Mouse (Mus musculus): ENCODE results near the gene Lrp2.

Lrp2 gene

DNA sequence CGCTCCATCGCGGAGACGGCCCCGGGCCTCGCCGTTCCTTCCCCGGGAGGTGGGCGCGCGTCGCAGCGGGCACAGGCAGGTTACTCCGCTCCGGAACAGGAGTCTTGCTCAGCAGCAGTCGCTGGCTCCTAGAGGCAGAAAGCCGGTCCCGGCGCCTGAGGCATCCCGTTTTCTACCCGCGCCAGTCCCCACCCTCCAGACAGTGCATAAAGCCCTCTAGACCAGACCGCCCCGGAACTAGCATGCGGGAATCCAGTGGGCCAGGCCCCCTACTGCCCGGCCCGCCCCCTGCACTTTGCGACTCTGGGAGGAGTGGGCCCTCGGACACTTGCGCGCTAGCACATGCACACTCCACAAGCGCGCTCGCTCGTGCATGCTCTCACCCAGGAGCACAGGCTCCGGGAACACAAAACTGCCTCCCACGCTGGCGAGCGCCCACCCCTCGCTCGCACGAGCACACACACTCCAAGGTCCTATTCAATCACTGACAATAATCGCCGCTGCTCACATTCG lies at the start of gene Lrp2:
Gene Lrp2 (minus strand): TSS at position 180 of the 513 bp plus-strand sequence.
- peak; percentile 63 for DNase-seq (ENCODE audit: low read depth, low spot score)

DNA sequence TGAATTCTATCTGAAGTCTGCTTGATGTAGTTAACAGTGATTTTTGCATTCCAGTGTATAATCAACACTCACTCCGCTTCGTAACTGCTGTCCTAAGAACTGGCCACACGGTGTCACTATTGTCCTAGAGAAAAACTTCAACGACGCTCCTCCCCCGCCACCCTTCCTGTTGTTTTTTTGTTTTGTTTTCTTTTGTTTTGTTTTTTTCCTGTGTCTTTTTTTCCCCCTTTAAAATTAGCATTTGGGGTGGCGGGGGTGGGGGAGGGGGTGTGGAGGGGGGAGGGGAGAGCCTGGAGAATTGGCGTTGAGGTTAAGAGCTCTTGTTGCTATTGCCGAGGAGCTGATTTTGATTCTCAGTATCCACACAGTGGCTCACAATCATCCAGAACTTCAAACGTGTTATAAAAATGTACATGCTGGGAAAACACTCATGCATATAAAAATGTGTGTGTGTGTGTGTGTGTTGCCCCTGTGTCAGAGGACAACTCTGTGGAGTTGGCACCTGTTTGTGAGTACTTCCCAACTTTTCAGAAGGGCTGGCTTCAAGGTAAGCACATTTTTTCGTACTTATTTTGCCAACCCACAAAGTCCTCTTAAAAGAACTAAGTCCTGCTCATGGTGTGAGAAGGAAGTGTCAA lies 49.3 kb upstream of the Lrp2 start:
- DNase-seq (ENCODE audit: low read depth, low spot score) = peak; percentile 67

DNA sequence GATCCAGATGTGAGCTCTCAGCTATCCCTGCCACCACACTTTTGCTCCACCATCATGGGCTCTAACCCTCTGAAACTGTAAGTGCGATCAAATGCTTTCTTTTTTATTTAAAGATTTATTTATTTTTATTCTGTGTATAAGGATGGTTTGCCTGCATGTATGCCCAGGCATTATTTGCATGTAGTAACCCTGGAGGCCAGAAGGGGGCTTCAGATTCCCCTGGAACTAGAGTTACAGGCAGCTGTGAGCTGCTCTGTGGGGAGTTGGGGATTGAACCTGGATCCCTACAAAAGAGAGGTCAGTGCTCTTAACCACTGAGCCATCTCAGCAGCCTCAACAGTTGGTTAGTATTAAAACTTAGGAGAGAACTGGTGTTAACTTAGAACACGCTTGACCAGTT lies 45.6 kb upstream of the Lrp2 start:
- no peak for DNase-seq (ENCODE audit: low read depth, low spot score)

DNA sequence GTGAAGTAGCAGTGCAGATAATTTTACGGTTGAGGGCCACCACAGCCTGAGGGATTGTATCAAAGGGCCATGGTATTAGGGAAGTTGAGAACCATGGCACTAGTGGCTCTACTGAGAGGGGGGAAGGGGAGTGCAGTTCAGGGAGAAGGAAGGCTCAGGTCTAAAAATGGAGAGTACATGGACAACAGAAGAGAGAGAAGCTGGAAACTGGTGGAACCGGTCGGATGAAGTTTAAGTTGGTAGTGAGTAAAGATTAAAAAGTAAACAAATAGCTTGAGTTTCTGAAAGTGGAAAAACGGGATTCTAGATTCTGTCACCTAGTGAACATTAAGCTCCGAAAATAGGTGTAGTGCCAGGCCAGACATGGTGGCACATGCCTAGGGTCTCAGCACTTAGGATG lies 44.9 kb upstream of the Lrp2 start:
- DNase-seq (ENCODE audit: low read depth, low spot score) = no peak

DNA sequence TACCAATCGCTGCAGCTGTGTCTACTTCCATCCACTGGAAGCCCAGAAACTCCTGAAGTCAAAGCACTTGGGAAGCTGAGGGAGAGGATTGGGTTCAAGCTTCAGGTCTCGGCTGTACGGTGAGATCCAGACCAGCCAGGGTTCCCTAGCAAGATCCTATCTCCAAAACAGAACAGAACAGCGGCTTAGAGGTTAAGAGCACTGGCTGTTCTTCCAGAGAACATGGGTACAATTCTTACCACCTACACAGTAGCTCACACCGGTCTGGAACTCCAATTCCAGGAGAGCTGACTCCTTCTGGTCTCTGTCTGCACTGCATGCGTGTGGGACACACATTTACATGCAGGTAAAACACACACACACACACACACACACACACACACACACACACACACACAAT lies 44.0 kb upstream of the Lrp2 start:
- DNase-seq (ENCODE audit: low read depth, low spot score) = no peak

DNA sequence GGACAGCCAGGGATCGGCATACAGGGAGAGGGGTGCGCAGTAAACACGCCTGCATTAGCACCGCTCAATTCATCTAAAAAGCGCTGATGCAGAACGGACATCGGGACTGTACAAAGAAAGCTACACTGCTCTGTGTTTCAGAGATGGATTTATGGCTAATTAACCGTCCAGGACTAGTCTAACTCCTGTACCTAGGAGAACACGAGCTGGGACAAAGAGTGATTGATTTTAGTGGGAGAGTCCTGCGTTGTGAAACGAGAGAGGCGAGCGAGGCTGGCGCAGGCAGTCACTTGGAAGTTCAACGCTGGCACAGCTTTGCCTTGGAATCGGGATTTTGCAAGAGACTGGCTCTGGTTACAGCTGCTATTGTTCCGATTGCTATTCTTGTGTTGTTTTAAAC lies 43.4 kb upstream of the Lrp2 start:
- DNase-seq (ENCODE audit: low read depth, low spot score) = peak; percentile 60

DNA sequence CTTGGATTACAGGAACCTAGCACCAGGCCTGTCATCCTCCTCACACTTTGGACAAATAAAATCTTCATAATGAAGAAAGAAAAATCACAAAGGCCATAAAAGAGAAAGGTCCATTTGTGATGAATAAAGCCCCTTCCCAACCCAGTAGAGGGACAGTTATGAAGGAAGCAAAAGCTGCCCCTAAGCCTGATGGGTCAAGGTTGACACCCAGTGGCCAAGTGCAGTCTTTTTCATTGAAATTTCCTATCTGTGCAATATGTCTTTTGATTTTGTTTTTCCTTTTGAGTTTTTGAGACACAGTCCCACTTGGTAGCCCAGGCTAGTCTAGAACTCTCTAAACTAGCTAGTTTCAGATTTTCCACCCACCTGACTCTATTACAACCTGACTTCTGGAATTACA lies 33.4 kb upstream of the Lrp2 start:
- DNase-seq (ENCODE audit: low read depth, low spot score) = no peak

DNA sequence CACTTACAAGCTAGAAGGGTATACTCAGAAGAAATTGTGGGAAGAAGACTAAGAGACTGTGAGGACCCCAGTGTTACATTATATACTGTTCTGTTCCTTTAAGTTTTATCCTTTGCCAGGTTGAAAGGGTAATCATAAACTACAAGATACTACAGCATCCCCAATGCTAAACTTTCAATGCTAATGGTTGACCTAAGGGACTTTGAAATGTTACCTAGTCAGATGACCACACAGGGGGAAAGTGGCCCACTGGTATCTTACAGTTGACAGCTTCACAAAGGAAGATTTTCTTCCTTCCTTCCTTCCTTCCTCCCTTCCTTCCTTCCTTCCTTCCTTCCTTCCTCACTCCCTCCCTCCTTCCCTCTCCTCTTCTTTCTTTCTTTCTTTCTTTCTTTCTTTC lies 32.5 kb upstream of the Lrp2 start:
- DNase-seq (ENCODE audit: low read depth, low spot score) = no peak

DNA sequence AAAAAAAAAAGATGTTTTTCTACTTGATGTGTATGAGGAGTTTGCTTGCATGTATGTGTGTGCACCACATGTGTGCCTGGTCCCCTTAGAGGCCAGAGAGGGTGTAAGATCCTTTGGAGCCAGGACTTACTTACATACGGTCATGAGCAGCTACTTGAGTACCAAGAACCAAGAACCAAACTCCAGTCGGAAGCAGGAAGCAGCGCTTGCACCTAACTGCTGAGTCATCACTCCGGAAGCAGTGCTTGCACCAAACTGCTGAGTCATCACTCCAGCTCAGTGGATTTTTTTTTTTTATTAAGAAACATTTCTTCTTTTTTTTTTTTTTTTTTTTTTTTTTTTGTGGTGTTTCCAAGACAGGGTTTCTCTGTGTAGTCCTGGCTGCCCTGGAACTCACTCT lies 27.4 kb upstream of the Lrp2 start:
- DNase-seq (ENCODE audit: low read depth, low spot score) = peak; percentile 50

DNA sequence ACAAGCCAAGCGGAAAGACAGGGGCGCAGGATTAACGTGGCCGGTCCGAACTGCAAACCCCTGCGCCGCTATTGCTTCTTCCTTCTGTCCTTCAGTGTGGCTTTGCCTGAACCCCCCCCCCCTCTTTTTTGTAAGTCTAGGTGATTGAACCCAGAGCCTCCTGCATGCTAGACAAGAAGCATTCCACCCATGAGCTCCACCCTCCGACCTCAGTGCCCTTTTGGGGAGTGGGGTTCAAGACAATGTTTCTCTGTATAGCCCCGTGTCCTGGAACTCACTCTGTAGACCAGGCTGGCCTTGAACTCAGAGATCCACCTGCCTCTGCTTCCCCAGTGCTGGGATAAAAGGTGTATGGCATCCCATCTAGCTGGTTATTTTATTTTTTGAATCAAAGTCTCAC lies 26.9 kb upstream of the Lrp2 start:
- no peak for DNase-seq (ENCODE audit: low read depth, low spot score)

DNA sequence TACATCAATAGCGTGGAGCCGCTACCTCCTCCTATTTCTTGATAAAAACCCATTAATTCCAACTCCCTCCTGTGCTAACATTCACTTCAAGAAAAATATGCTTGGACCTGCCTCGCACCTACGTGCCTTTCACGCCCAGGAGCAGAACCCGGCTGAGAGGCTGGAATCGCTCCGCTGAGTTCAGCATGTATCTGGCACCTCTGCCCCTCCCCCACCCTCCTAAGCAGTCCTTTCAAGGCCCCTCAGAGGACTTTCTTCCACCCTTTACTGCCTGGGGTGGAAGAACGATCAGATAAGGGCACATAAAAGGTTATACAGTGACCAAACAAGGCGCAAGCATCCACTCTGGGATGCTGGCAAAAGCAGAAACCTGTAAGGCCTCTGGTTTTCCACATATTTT lies 26.4 kb upstream of the Lrp2 start:
- peak; percentile 38 for DNase-seq (ENCODE audit: low read depth, low spot score)

DNA sequence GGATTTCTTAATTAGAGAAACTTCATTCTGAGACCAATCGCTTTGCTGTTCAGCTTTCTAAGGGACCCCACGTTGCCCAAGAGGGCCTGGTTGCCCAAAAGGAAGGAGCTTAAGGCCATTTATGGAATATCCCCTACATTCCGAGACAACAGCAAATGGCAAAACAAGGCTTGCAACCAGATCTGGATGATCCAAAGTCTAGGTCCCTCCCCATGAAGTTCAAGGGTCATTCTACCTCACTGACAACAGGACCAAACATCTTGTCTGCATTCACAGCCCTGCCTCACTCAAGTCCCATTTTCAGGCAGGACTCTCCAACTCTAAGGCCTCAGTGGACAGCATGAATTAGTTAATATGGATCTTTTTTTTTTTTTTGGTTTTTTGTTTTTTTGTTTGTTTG lies 20.8 kb upstream of the Lrp2 start:
- no peak for DNase-seq (ENCODE audit: low read depth, low spot score)

DNA sequence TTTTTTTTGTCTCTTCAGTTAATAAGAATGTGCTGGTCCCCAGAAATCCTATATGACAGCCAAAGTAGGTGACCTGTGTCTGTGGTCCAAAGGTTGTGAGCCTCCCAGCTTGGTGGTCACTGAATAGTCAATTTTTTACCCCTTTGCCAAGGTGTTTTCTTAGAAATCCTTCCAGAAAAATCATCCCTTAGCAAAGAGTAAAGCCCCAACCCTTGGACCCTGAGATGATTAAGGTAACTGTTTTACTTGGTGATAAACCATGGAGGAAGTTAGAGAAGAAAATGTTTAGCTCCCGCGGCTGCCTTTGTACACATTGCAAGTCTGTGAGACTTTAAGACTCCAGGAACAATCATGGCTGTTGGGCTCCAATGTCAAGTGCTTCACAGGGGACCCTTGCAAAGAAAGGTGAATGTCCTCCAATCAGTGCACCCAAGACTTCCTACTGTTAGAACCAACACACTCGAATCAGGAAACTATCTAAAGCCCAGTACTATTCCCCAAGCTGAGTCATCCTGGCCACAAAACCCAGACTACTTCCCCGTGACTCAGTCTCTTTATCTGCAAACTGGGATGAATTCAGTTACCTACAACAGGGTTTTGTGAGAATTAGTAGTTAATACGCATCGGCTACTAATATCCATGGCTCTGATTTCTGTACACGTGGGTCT lies 18.0 kb upstream of the Lrp2 start:
- no peak for DNase-seq (ENCODE audit: low read depth, low spot score)

DNA sequence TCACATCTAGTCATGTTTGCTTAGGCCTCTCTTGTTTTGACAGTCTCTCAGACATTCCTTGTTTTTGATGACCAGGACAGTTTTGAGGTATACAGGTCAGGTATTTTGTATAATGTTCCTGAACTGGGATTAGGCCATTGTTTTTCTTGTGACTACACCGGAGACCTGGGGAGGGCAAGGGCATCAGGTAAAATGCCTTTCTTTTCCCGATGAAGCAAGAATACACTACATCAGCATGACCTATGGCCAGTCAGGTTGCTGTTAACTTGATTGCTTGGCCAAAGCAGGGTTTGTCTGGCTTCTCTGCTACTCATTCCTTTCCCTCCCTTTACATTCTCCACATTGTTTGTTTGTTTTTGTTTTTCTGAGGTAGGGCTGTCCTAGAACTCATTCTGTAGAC lies 7.3 kb upstream of the Lrp2 start:
- DNase-seq (ENCODE audit: low read depth, low spot score) = no peak

DNA sequence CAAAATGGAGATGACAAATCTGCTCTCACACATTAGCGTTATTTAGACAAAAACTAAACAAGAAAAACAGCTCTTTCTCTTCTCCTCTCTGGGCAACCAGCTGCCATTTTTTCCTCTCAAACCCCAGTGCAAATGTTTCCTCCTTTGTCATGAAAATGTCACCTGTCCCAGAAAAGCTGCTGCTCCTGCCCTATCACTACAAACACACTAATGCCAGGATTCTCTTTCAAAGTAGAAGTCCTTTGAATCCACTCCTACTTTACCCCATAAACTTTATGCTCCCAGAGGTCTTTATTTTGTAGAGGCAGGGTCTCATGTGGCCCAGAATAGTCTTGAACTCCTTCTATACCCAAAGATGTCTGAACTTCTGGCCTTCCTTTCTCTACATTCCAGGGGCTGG lies 6.7 kb upstream of the Lrp2 start:
- no peak for DNase-seq (ENCODE audit: low read depth, low spot score)

DNA sequence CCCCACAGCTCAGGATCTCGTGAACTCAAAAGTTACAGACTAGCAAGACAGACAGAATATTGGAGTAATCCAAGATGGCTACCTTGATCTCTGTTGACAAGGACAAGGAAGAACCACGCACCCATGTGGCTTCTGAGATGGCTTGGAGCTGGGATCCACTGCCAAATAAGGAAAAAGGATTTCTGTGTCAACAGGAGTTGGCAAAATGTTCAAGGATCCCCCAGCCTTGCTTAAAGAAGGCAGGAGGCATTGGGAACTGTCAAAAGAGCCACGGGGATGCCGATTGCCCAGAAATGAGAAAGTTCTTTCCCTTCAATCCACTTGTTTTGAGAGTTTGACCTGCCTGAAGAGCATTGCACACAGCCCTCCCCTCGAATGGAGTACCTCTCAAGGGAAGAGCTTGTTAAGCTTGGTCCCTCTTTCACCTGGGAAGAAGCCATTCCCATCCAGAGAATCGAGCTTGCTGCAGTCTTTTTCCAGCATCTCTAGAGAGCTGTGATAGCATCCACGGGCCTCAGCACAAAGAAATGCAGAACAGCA lies 6.2 kb upstream of the Lrp2 start:
- no peak for DNase-seq (ENCODE audit: low read depth, low spot score)

DNA sequence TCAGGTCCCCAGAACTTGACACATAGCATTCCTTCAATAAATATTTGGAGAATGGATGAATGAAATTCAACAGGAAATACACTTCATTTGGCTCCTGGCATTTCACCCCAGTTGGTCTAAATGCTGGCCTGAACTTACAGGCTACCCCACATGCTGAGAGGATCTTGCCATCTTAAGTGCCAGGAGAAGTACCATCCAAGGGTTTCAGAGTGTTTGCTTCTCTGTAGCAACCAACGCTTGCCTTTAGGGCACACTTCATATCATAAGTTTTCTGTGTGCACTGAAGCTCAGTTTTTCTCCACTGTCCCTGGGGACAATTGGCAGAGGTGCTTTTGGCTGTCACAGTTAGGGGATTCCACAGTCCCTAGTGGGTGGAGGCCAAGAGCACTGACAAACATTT lies 4.7 kb upstream of the Lrp2 start:
- DNase-seq (ENCODE audit: low read depth, low spot score) = no peak

DNA sequence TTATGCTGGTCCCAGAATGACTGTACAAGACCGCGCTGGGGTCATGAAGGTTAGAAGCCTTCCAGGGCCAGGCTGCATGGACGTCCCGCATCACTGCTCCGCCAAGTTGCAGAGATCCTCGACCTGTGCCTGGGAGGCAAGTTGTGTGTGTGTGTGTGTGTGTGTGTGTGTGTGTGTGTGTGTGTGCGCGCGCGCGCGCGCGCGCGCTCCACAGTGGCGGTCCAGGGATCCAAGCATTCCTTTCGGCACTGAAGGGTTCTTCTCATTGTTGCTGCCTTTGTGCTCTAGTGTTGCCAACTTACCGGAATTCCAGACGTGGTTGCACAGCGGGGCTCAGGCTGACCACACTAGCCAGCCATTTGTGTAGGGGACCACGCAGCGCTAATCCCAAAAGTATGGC lies 2.0 kb upstream of the Lrp2 start:
- DNase-seq (ENCODE audit: low read depth, low spot score) = peak; percentile 62

DNA sequence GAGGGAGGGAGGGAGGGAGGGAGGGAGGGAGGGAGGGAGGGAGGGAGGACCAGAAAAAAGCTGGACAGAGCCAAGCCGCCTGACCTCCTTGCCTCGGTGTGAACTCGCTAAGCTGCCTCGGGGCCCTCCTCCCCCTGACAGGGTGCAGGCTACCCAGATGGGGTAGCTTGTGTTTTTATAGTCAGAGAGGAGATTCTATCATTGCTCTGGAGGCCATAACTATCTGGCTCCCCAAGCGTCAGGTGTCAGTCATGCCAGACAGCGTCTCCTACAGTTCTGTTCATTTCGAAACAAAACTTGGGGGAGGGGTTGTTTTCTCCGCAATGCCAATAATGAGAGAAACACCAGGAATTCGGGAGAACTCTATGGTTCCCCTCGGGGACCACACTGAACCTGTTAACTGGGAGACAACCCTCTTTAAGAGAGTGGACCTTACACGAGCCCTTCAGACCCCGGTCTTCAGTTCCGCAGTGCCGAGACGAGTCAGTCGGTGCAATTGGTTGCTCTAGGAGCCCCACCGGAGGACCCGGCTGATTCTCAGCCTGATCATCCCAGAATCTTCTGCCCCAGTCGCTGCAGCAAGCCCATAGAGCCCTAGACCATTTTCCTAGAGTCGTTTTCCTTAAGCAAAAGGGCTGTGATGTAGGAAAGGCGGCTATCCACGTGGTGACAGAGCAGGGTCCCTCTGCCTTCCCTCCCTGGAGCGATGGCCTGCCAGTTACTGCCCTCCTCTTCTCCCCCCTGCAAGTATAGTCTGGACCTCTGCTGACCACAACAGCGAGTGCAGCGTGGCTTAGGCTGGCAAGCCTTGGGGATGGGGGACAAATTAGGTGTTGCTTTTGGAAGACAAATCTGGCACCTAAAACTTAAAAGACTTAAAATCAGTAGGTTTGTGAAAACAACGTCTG lies 1.2 kb upstream of the Lrp2 start:
- DNase-seq (ENCODE audit: low read depth, low spot score) = no peak

DNA sequence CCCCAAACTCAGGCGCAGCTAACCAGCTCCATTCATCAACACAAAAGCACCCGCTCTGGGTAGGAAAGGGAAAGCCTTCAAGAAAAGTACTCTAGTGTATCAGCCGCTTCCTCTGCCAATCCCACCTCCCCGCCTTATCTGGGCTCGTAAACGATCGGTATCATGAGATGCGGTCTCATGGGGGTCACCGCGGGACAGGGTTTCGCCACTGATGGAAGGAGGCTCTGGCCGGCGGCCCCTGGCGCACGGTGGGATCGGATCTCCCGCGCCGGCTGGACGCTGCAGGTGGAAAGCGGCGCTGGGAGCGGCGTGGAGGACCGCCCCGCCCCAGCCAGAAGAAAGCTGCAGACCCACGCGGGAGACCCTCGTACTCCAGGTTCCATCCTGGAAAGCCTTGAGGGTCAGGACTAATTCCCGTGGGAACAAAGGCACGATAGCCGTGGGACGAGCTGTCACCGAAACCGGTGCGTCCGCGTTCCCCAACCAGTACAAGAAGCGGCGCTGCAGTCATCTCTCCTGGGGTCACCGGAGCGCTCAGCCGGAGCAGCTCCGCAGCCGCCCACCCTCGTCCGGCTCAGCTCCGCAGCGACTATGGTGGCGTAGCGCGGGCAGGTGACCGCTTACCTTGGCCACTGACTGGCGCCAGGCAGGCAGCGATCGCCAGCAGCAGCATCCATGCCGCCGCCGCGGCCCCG lies 527 bp downstream of the Lrp2 start:
- no peak for DNase-seq (ENCODE audit: low read depth, low spot score)

DNA sequence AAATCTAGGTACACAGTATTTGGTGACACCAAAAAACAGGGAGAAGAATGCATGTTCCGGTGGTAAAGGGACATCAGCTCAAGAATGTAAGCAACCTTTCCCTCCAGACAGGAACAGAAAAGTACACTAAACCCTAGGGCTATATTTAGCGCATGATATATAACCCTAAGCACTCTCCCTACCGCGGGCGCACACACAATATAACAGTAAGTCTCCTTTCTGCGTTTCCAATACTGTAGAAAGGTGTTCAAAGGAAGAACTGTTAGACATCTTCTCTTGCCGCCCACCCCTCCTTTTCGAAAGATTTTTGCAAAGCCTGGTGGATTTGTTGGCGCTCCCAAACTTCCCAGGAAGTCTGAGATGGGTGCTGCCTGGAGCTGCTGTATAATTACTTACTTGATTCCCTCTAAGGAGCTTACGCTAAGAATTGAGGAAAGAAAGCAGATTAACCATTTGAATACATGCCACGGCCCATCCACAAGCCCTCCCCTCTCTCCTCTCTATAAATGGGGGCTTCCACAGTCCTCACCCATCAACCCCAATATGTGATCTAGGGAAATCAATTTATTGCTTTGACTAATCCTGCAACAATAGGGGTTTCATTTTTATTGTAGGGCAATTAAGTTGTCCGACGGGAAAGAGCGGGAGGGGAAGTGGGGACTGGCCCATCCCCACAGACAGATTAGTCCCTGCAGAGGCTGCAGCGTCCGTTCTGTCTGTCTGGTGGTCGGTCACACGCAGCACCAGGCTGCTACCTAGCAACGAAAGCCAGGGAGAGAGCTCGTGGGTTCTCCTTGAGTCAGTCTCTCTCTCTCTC lies 1.5 kb downstream of the Lrp2 start:
- no peak for DNase-seq (ENCODE audit: low read depth, low spot score)

Measured in mesoderm, embryonic 11.5 days (tissue).